8 mouse cellular contexts compared by ENCODE assay signal in genomic region chr7:139273397-139273719, GRCm38 (mm10). TPM values are rescaled to one million over a fixed set of nuclear protein-coding genes. Genes with fewer than 3 reads are reported as not detected.
DNase-seq lines count a peak whose midpoint lies in the region; ATAC-seq and TF ChIP-seq lines count a peak whose summit lies in the region.

No protein-coding gene starts in this region.

- 68% methylated on average over 2 of the region's 2 CpGs for WGBS in hindbrain, embryonic 13.5 days
- WGBS in hindbrain, embryonic 12.5 days: 44% methylated on average over 2 of the region's 2 CpGs
- WGBS in lung, embryonic 14.5 days: 12% methylated on average over 2 of the region's 2 CpGs

- no peak overlapping the region for H3K9ac ChIP-seq in hindbrain, embryonic 13.5 days
- no peak overlapping the region for H3K9ac ChIP-seq in hindbrain, embryonic 12.5 days
- H3K9ac ChIP-seq in lung, embryonic 14.5 days: no peak overlapping the region

- no peak for TF ChIP-seq CTCF in lung, embryonic 14.5 days (IDR thresholded peaks at IDR 0.05; ENCODE audit: low read depth)

- no peak overlapping the region for H3K4me3 ChIP-seq in hindbrain, embryonic 13.5 days
- no peak overlapping the region for H3K4me3 ChIP-seq in hindbrain, embryonic 12.5 days
- H3K4me3 ChIP-seq in lung, embryonic 14.5 days (ENCODE audit: low read depth, low read length): no peak overlapping the region

- peaks cover 29% of the 10 kb centered on the region for H3K4me1 ChIP-seq in hindbrain, embryonic 13.5 days (replicated peaks)
- H3K4me1 ChIP-seq in hindbrain, embryonic 12.5 days: peaks cover 16% of the 10 kb centered on the region; the same call in 1 of the 2 replicates
- H3K4me1 ChIP-seq in lung, embryonic 14.5 days (ENCODE audit: insufficient read depth): peaks cover 18% of the 10 kb centered on the region

- H3K27ac ChIP-seq in hindbrain, embryonic 13.5 days: peak overlapping the region; percentile 44; the same call in 1 of the 2 replicates
- no peak overlapping the region for H3K27ac ChIP-seq in hindbrain, embryonic 12.5 days
- H3K27ac ChIP-seq in lung, embryonic 14.5 days (ENCODE audit: low read depth): peak overlapping the region; percentile 77

- H3K9me3 ChIP-seq in hindbrain, embryonic 13.5 days: no peaks in the 10 kb centered on the region
- no peaks in the 10 kb centered on the region for H3K9me3 ChIP-seq in hindbrain, embryonic 12.5 days (replicated peaks)
- H3K9me3 ChIP-seq in lung, embryonic 14.5 days (ENCODE audit: low read depth, low read length): no peaks in the 10 kb centered on the region

- intact Hi-C loops in gastrocnemius, postnatal 14 days (cut with DNase I; ENCODE audit: low total_unique reads): no loop called here

- no peak for ATAC-seq in hindbrain, embryonic 13.5 days (ENCODE audit: low FRiP score)
- no peak for ATAC-seq in hindbrain, embryonic 12.5 days (ENCODE audit: low FRiP score)
- peak; percentile 83 for ATAC-seq in lung, embryonic 14.5 days (ENCODE audit: insufficient read depth)
- ATAC-seq in frontal cortex, adult (ENCODE audit: low TSS enrichment): no peak

- no peaks in the 10 kb centered on the region for H3K27me3 ChIP-seq in hindbrain, embryonic 13.5 days
- no peaks in the 10 kb centered on the region for H3K27me3 ChIP-seq in hindbrain, embryonic 12.5 days
- no peaks in the 10 kb centered on the region for H3K27me3 ChIP-seq in lung, embryonic 14.5 days (ENCODE audit: insufficient read depth, low read length)

- no peak overlapping the region for H3K4me2 ChIP-seq in hindbrain, embryonic 13.5 days
- H3K4me2 ChIP-seq in hindbrain, embryonic 12.5 days (replicated peaks): no peak overlapping the region
- H3K4me2 ChIP-seq in lung, embryonic 14.5 days: no peak overlapping the region

- H3K36me3 ChIP-seq in hindbrain, embryonic 13.5 days: no peaks in the 10 kb centered on the region
- no peaks in the 10 kb centered on the region for H3K36me3 ChIP-seq in hindbrain, embryonic 12.5 days
- H3K36me3 ChIP-seq in lung, embryonic 14.5 days (ENCODE audit: insufficient read depth): no peaks in the 10 kb centered on the region; the same call in 1 of the 2 replicates

- DNase-seq in gastrocnemius, postnatal 14 days: peak; percentile 58
- peak; percentile 69 for DNase-seq in kidney, adult 11 months
- DNase-seq in lung, embryonic 14.5 days: peak; percentile 79
- DNase-seq in left cerebral cortex, adult 11 months (ENCODE audit: low spot score): no peak
- no peak for DNase-seq in spleen, postnatal 10 days (ENCODE audit: low spot score in 2 of 2)

RNA-seq across cellular contexts. Expression of gene Pwwp2b, which starts 25.1 kb away (rescaled TPM):
- polyA plus RNA-seq in hindbrain, embryonic 13.5 days (2015; fragmentation: Nextera tagmentation; extraction: Ambion mirVana): 4.5 and 4.9 TPM in 2 replicates
- polyA plus RNA-seq in hindbrain, embryonic 12.5 days (2016; fragmentation: Nextera tagmentation; extraction: Ambion mirVana): 4.3 and 5.1 TPM in 2 replicates
- 1 to 10 TPM; 1.5 to 3.0 TPM for total RNA-seq in gastrocnemius, postnatal 14 days (2021)
- 13.1 and 13.5 TPM in 2 replicates for polyA plus RNA-seq in lung, embryonic 14.5 days (2014; fragmentation: Nextera tagmentation; extraction: Ambion mirVana)

Comparison
In these comparisons a context has a peak if more than half of its experiments do, and no peak if none do; other contexts are left out.
1. DNase-seq: peak in gastrocnemius, postnatal 14 days (single experiment), kidney, adult 11 months (single experiment) and lung, embryonic 14.5 days (single experiment); none in left cerebral cortex, adult 11 months (single experiment) and spleen, postnatal 10 days (0 of 2).